Mouse (Mus musculus): ENCODE data around the gene Gimd1.

DNA sequence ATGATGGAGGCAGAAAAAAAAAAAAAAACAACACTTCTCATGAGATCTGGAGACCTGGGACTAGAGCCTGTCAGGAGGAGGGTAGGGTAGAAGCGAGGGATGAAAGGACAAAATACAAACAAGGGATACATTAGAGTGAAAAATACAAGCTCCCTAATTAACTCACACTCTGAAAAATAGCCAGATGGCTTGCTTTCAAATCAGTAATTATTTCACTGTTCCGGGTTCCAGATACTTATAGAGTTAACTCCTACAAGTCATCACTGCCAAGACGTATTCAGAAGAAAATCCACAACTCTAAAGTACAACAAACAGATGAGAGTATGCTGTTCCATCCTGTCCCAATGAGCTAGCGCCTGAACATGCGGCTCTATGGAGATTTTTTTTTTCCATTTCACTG lies 20.6 kb downstream of the Gimd1 start:
- TF ChIP-seq CTCF (IDR thresholded peaks at IDR 0.05; ENCODE audit: extremely low read depth, insufficient read length, insufficient replicate concordance, low read depth, low read length) (no peak), POLR2A (IDR thresholded peaks at IDR 0.05; ENCODE audit: low read depth, low read length) (no peak)

Measured in small intestine, adult 2 months (tissue).